ENCODE assay signal across 8 mouse cellular contexts in the genomic region with DNA sequence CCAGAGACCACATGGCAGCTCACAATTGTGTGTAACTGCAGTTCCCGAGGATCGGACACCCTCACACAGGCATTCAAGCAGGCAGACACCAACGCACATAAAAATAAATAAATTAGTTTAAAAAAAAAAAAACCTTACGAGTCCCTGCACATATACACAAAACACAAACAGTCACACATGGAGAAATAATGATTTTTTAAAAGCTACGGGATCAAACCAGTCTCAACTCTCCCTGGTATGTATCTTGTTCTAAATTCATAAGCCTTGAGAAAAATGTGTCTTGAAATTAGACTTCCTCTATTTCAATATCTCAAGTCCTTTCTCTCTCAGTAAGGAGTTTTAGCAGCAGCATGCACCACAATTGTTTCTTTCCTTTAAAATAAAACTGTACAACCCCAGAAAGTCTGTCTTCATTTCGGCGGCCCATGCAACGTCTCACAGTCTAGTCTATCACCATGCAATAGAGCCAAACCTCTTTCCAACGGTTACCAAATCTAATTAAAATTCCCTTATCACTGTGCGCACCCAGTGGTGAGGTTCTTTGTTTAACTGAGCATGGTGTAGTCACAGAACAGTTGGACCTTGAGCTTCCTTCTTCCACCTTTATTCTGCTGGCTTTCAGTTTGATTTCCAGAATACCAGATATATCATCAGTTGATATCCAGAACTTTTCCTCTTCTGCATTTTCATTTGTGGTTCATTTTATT.
DNase-seq lines count a peak whose midpoint lies in the region; ATAC-seq and TF ChIP-seq lines count a peak whose summit lies in the region.

No protein-coding gene starts in this region.

- no peak overlapping the region for H3K9ac ChIP-seq in lung, embryonic 14.5 days
- H3K9ac ChIP-seq in forebrain, embryonic 14.5 days (ENCODE audit: low read length): no peak overlapping the region
- no peak overlapping the region for H3K9ac ChIP-seq in neural tube, embryonic 14.5 days (replicated peaks; ENCODE audit: low read depth, low read length)

- no peaks in the 10 kb centered on the region for H3K9me3 ChIP-seq in lung, embryonic 14.5 days (ENCODE audit: low read depth, low read length)
- H3K9me3 ChIP-seq in forebrain, embryonic 14.5 days (replicated peaks; ENCODE audit: control insufficient read depth, low read length): no peaks in the 10 kb centered on the region
- H3K9me3 ChIP-seq in neural tube, embryonic 14.5 days (ENCODE audit: control insufficient read depth, low read length): no peaks in the 10 kb centered on the region

- H3K27me3 ChIP-seq in lung, embryonic 14.5 days (ENCODE audit: insufficient read depth, low read length): no peaks in the 10 kb centered on the region
- no peaks in the 10 kb centered on the region for H3K27me3 ChIP-seq in forebrain, embryonic 14.5 days (replicated peaks; ENCODE audit: control insufficient read depth, insufficient read depth, low read length)
- H3K27me3 ChIP-seq in neural tube, embryonic 14.5 days (ENCODE audit: control insufficient read depth, insufficient read depth, low read length): no peaks in the 10 kb centered on the region

- 64% methylated on average over 10 of the region's 10 CpGs for WGBS in lung, embryonic 14.5 days
- WGBS in forebrain, embryonic 14.5 days: 58% methylated on average over 10 of the region's 10 CpGs
- WGBS in neural tube, embryonic 14.5 days: 58% methylated on average over 10 of the region's 10 CpGs

- DNase-seq in lung, embryonic 14.5 days: no peak
- DNase-seq in lung, postnatal 14 days: no peak
- peak; percentile 20 for DNase-seq in forebrain, embryonic 14.5 days (ENCODE audit: low spot score)
- DNase-seq in liver: peak; percentile 57
- no peak for DNase-seq in thymus, adult 18-20 months
- no peak for DNase-seq in cerebellum, adult 9-10 months
- DNase-seq in cerebellum, adult 8-10 months: no peak

- peak overlapping the region; percentile 32; the same call in 1 of the 2 replicates for H3K4me2 ChIP-seq in lung, embryonic 14.5 days
- H3K4me2 ChIP-seq in forebrain, embryonic 14.5 days (ENCODE audit: low read length): no peak overlapping the region
- peak overlapping the region; percentile 24; the same call in 1 of the 2 replicates for H3K4me2 ChIP-seq in neural tube, embryonic 14.5 days (ENCODE audit: low read depth, low read length)

- no peak overlapping the region for H3K27ac ChIP-seq in lung, embryonic 14.5 days (ENCODE audit: low read depth)
- H3K27ac ChIP-seq in forebrain, embryonic 14.5 days (ENCODE audit: low read depth, low read length): no peak overlapping the region
- 0 out of 2 replicates have a peak overlapping the region, but pooled peaks have one; percentile 7 for H3K27ac ChIP-seq in neural tube, embryonic 14.5 days (ENCODE audit: low read depth, low read length)

- H3K4me1 ChIP-seq in lung, embryonic 14.5 days (ENCODE audit: insufficient read depth): no peaks in the 10 kb centered on the region
- peaks cover 6% of the 10 kb centered on the region; the same call in 1 of the 2 replicates for H3K4me1 ChIP-seq in forebrain, embryonic 14.5 days (ENCODE audit: control insufficient read depth, insufficient read depth, low read length)
- H3K4me1 ChIP-seq in neural tube, embryonic 14.5 days (ENCODE audit: control insufficient read depth, insufficient read depth, low read length): no peaks in the 10 kb centered on the region

- no peak for TF ChIP-seq CTCF in lung, embryonic 14.5 days (IDR thresholded peaks at IDR 0.05; ENCODE audit: low read depth)

- ATAC-seq in lung, embryonic 14.5 days (ENCODE audit: insufficient read depth): no peak
- peak; percentile 59; the same call in 1 of the 2 replicates for ATAC-seq in forebrain, embryonic 14.5 days
- no peak for ATAC-seq in neural tube, embryonic 14.5 days (ENCODE audit: low read depth)

- H3K36me3 ChIP-seq in lung, embryonic 14.5 days (ENCODE audit: insufficient read depth): no peaks in the 10 kb centered on the region
- H3K36me3 ChIP-seq in forebrain, embryonic 14.5 days (ENCODE audit: control insufficient read depth, insufficient read depth, low read length): no peaks in the 10 kb centered on the region
- H3K36me3 ChIP-seq in neural tube, embryonic 14.5 days (ENCODE audit: control insufficient read depth, insufficient read depth, low read length): no peaks in the 10 kb centered on the region

- H3K4me3 ChIP-seq in lung, embryonic 14.5 days (ENCODE audit: low read depth, low read length): no peak overlapping the region
- H3K4me3 ChIP-seq in forebrain, embryonic 14.5 days (ENCODE audit: low read depth, low read length): no peak overlapping the region
- no peak overlapping the region for H3K4me3 ChIP-seq in neural tube, embryonic 14.5 days (ENCODE audit: low read depth, low read length)

Comparison
In these comparisons a context has a peak if more than half of its experiments do, and no peak if none do; other contexts are left out.
1. DNase-seq: peak in forebrain, embryonic 14.5 days (single experiment) and liver (single experiment); none in lung, embryonic 14.5 days (single experiment), lung, postnatal 14 days (single experiment), thymus, adult 18-20 months (0 of 2), cerebellum, adult 9-10 months (single experiment) and cerebellum, adult 8-10 months (single experiment).